Mouse (Mus musculus) spleen, adult 2 months (tissue): Measurements from ENCODE around the gene Igfbp5.

Source experiments
- CTCF ChIP-seq: fragments of 200-500 bp; IDR thresholded peaks from 2 replicates; pipeline ENCODE4 v1.5.1; 2011; ENCODE audit warnings: mild to moderate bottlenecking, inconsistent platforms; ENCODE audit not compliant: insufficient read depth, insufficient read length, insufficient replicate concordance; ENCODE audit errors: extremely low read depth
- POLR2A ChIP-seq: fragments of 200-500 bp; IDR thresholded peaks from 2 replicates; pipeline ENCODE4 v1.6.1; 2011; ENCODE audit warnings: low read depth, low read length, inconsistent platforms

DNA sequence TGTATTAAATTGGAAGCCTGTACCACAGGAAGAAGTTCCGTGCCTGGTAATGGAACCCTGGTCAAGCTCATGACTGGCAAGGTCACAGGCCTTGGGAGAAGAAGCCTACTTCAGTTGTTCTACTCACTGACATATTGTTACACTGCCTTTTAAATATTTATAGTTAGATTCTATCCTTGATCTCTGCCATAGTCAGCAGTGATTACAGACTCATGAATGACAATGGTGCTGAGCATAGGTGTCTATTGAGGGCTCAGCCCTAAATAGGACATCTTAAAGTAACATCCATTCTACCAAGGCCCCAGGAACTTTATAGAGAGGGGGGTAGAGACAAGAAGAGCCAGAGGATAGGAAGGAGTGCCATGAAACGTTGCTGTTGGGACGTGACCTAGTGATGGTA, 63.6 kb downstream of the Igfbp5 start:
- TF ChIP-seq CTCF (no peak), POLR2A (no peak)
